Mouse (Mus musculus) megakaryocyte, embryonic 14.5 days (primary cell): ENCODE data around the gene Uba52.

Experiments used
- FLI1 ChIP-seq: IDR thresholded peaks from 2 replicates; pipeline ENCODE4 v1.6.1; 2012; ENCODE audit warnings: low read length, inconsistent platforms, mixed read lengths
- GATA1 ChIP-seq: IDR thresholded peaks from 3 replicates; pipeline ENCODE4 v1.6.1; 2012; ENCODE audit warnings: mixed read lengths, low read length, inconsistent platforms, borderline replicate concordance

DNA sequence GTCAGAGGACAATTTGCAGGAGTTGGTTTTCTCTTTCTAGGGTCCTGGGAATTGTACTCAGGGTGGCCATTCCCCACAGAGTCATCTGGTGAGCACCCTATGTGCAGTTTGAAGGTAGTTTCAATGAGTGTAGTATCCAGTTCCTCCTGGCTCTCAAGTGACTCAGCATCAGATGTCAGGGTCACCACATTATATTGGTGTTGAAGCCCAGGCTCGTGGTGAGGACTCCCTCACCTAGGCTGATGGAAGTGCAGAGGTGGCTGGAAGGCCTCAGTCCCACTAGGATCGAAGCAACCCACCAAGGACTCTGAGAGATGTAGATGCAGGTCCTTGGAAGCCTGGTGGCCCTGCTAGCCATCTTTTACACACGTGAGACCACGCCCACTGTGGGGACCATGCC is 35.8 kb upstream of the Uba52 start:
- TF ChIP-seq GATA1 = no peak
- no peak for TF ChIP-seq FLI1
